Mouse (Mus musculus) left cerebral cortex, adult 6 months (tissue): Measurements from ENCODE around the gene Aldh16a1. TPM values are rescaled to one million over a fixed set of nuclear protein-coding genes. Genes with fewer than 3 reads are reported as not detected.

Experiments
- long read RNA-seq, 2 experiments: library from polyadenylated mRNA; unstranded; transcript quantifications; one replicate each; pipeline ENCODE4 v2.0.0; 2019 to 2020
- polyA plus RNA-seq: library from polyadenylated mRNA; unstranded; fragments of <200 nt; fragmentation: Nextera tagmentation; gene quantifications from 2 replicates; pipeline ENCODE4 v1.2.3, GENCODE M21; 2021

The Aldh16a1 gene
- polyA plus RNA-seq = 4.8 TPM in 2 replicates
- long read RNA-seq, experiment 1, transcript Aldh16a1-206 (17 exons, 3,537 nt) = major isoform, 18 of 30 reads
- long read RNA-seq, experiment 1, partial matches to known transcripts = 1 of 30 reads
- long read RNA-seq, experiment 1, other reads (novel, unspliced or antisense) = 11 of 30 reads
- long read RNA-seq, experiment 2, partial matches to known transcripts = 2 of 4 reads
- long read RNA-seq, experiment 2, other reads (novel, unspliced or antisense) = 0 of 4 reads

DNA sequence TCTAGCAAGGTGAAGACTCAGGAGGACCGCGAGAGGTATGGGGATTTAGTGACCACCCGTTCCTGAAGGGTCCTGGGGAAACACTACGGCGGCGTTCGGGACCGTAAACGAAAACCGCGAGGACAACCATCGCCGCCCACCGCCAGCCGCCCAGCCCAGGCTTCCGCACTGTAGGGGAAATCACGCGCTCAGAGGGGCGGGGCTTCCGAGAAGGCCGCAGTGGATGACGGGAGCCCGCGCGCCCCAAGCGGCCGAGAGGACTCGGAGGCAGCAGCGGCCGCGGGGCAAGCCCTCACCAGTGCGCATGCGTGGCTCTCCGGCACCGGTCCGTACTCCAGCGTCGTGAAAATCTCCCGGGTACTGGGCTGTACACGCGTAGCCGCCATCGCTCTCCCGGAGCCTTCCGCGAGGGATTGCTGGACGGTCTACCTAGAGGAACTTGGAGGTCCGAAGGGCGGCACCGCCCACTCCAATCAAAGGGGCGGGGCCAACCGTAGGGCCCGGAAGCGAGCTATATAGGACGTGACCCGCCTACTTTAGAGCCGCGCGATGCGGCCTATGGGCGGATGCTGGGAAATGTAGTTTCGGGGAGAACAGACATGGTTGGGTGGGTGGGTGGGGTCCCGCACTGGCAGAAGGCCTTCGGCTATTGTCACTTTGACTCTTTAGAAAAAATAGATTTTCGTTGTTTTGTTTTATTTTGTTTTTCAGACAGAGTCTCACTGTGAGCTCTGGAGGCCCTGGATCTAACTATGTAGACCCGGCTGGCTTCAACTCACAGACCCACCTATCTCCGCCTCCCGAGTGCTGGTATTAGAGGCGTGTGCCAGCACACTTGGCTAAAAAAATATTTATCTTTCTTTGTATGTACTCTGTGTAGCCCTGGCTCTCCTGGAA is at the start of gene Aldh16a1, which contains the start of gene Pih1d1:
TSS of gene Aldh16a1 (minus strand) at position 489 of the 897 bp plus-strand sequence.
TSS of gene Pih1d1 (plus strand) at position 208 of the 897 bp plus-strand sequence.

GRCm38 (mm10) chr7:45180896-45181477 is 26.6 kb upstream of the Aldh16a1 start, which contains the start of gene Pth2:
TSS of gene Pth2 (plus strand) at chr7:45180995.

DNA sequence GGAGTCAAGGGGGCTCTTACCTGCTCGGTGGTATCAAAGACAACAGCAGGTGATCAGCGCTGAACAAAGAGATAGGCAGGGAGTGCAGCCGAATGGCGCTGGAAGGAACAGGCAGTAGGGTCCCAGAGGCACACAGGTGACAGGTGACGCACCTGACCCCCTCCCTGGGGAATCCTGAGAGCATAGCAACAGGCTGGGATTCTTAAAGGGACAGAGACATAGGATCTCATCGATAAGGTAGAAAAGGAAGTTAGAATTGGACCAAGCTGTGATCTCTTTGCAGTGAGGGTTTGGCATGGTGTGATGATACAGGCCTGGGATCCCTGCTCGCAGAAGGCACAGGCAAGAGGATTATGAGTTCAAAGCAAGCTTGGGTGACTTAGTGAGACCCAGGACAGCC is 25.1 kb upstream of the Aldh16a1 start, which contains the start of gene Gfy:
TSS of gene Gfy (minus strand) at position 101 of the 400 bp plus-strand sequence.

GRCm38 (mm10) chr7:45163735-45164490 is 9.5 kb upstream of the Aldh16a1 start, which contains the start of gene Slc17a7:
TSS of gene Slc17a7 (plus strand) at chr7:45163949.

DNA sequence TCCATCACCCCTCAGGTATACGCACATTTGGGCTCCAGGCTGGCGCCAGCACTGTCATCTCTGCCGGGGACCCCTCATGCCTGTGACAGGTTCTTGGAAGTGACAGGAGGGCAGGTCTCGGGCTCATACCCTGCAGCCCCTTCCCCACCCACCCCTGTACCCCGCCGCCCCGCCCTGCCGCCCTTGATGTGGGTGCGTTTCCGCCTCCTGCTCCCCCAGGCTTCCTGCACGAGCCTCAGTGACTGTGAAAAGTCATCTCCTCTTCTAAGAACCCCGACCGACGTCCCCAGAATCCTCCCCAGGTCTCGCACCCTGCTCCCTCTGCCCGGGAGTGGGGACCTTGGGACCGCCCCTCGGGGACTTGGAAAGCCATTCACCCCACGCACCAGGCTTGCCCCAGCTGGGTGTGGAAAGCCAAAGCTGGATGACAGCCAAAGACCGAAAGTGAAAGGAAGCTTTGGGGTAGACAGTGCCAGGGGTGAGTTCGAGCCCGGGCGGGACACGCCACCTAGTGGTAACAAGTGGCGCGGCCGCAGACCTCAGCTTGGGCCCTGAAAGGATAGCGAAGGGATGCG is 18.3 kb downstream of the Aldh16a1 start, which contains the start of the genes Gm45713 and Flt3l:
TSS of gene Gm45713 (minus strand) at position 239 of the 575 bp plus-strand sequence.
TSS of gene Flt3l (minus strand) at position 440 of the 575 bp plus-strand sequence.

DNA sequence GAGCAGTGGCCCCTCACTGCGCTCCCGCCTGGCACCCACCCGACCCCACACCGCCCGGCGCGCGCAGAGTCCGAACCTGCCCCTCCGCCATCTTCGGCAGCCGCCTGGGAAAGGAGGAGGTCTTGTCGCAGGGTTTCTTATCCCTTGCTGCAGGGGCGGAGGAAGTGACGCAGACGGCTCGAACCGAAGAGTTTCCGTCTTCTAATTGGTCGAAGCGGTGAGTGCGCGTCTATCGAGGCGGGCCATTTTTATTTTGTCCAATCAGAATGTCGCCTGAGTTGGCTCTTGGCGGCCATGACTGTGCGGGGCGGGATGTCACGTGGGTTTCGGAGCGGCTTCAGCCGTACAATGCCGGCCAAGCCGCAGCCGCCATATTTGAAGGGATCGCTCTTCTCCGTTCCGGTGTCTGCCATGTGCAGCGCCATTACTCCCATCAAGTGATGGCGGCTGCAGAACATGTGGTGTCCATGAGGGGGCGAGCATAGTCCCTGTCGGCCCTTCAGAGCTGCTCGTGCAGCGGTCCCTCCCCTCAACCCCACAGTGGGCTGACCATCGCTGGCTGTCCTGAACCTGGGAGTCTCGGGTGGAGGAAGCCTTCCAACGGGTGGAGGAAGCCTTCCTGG is 25.6 kb downstream of the Aldh16a1 start, which contains the start of gene Rpl13a:
TSS of gene Rpl13a (minus strand) at position 138 of the 623 bp plus-strand sequence.

DNA sequence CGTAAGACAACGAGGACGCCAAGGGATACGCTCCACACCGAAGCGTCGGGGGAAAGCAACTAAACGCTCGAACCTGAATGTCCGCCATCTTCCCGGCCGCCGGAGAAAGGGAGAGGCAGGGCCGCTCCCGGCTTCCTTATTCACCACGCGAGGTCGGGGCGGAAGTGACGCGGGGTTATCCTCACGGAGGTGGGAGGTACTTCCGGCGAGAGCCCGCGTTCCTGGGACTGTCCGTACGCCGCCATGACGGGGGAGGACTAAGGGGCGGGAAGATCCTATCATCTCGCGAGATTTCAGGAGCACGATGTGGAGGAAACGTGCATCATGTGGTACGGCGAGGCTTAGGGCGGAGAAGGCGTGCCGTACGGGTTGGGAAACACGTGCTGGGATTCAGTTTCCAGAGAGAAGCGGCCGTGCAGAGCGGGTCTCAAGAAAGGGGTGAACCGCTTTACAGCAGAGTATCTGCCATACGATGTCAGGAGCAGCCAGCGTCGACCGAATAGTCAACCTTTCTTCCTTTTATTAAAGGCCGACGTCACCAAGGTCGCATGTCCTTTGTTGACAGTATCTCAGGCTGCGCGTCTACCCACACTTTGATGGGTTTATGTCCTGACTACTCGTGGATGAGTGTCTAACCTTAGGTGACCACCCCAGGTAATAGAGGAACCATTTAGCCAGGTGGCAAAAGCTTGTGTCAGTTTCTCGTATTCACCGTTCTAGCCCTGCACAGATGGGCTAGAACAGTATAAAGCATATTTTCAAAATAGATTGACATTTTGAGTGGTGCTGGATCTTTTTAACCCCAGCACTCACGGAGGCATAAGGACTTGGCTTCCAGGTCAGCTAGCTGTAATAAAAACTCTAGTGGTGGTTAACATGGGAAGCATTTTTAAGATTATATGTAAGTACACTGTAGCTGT is 29.9 kb downstream of the Aldh16a1 start, which contains the start of gene Rps11:
TSS of gene Rps11 (minus strand) at position 216 of the 920 bp plus-strand sequence.

GRCm38 (mm10) chr7:45103652-45104180 is 50.7 kb downstream of the Aldh16a1 start, which contains the start of gene Fcgrt:
TSS of gene Fcgrt (minus strand) at chr7:45103851.

GRCm38 (mm10) chr7:45092048-45092447 is 62.3 kb downstream of the Aldh16a1 start, which contains the start of gene Rcn3:
TSS of gene Rcn3 (minus strand) at chr7:45092221.

Other genes starting within 250 kb of the Aldh16a1 start
- 27.8 and 116 TPM in 2 replicates for gene Ap2a1, start 225.1 kb downstream of the Aldh16a1 start, polyA plus RNA-seq
- gene Tsks, start 211.4 kb downstream of the Aldh16a1 start, polyA plus RNA-seq = 0.91 and 0.97 TPM in 2 replicates
- gene Cpt1c, start 179.7 kb downstream of the Aldh16a1 start, polyA plus RNA-seq = 48.7 and 54.3 TPM in 2 replicates
- gene Prmt1, start 168.0 kb downstream of the Aldh16a1 start, polyA plus RNA-seq = 9.6 and 17.5 TPM in 2 replicates
- gene Irf3, start 156.9 kb downstream of the Aldh16a1 start, polyA plus RNA-seq = 11.6 and 14.6 TPM in 2 replicates
- gene Bcl2l12, start 155.9 kb downstream of the Aldh16a1 start, polyA plus RNA-seq = 2.0 and 2.6 TPM in 2 replicates
- 61.4 and 61.9 TPM in 2 replicates for gene Scaf1, start 138.2 kb downstream of the Aldh16a1 start, polyA plus RNA-seq
- gene Rras, start 136.6 kb downstream of the Aldh16a1 start, polyA plus RNA-seq = 5.0 and 5.8 TPM in 2 replicates
- gene Prr12, start 101.7 kb downstream of the Aldh16a1 start, polyA plus RNA-seq = 3.6 and 6.1 TPM in 2 replicates
- 36.5 and 47.8 TPM in 2 replicates for gene Nosip, start 92.2 kb downstream of the Aldh16a1 start, polyA plus RNA-seq
- 11.7 and 12.1 TPM in 2 replicates for gene Prrg2, start 91.9 kb downstream of the Aldh16a1 start, polyA plus RNA-seq
- 9.5 and 14.4 TPM in 2 replicates for gene Rcn3, start 62.4 kb downstream of the Aldh16a1 start, polyA plus RNA-seq
- gene Fcgrt, start 50.7 kb downstream of the Aldh16a1 start, polyA plus RNA-seq = 26.0 and 28.5 TPM in 2 replicates
- gene Rps11, start 30.1 kb downstream of the Aldh16a1 start, polyA plus RNA-seq = 1,227 and 1,374 TPM in 2 replicates
- gene Rpl13a, start 25.8 kb downstream of the Aldh16a1 start, polyA plus RNA-seq = 2,046 and 2,172 TPM in 2 replicates
- gene Gm45713, start 18.4 kb downstream of the Aldh16a1 start, polyA plus RNA-seq = 0.14 TPM in 1 of 2 replicates, not detected in the other
- gene Flt3l, start 18.2 kb downstream of the Aldh16a1 start, polyA plus RNA-seq = 0.70 and 0.99 TPM in 2 replicates
- 37.8 and 48.3 TPM in 2 replicates for gene Pih1d1, start 281 bp downstream of the Aldh16a1 start, polyA plus RNA-seq
- gene Slc17a7, start 9.4 kb upstream of the Aldh16a1 start, polyA plus RNA-seq = 45.6 and 104 TPM in 2 replicates
- 0.05 TPM in 1 of 2 replicates, not detected in the other for gene Gfy, start 25.0 kb upstream of the Aldh16a1 start, polyA plus RNA-seq
- gene Pth2, start 26.4 kb upstream of the Aldh16a1 start, polyA plus RNA-seq = not detected in 2 replicates
- gene Ccdc155, start 50.3 kb upstream of the Aldh16a1 start, polyA plus RNA-seq = 3.6 and 4.4 TPM in 2 replicates
- 41.8 and 55.2 TPM in 2 replicates for gene Dkkl1, start 57.6 kb upstream of the Aldh16a1 start, polyA plus RNA-seq
- 0.40 and 2.1 TPM in 2 replicates for gene Tead2, start 61.2 kb upstream of the Aldh16a1 start, polyA plus RNA-seq
- 9.9 and 10.6 TPM in 2 replicates for gene Cd37, start 84.5 kb upstream of the Aldh16a1 start, polyA plus RNA-seq
- 1.1 and 1.6 TPM in 2 replicates for gene Slc6a16, start 86.5 kb upstream of the Aldh16a1 start, polyA plus RNA-seq
- gene Slc6a21, start 122.9 kb upstream of the Aldh16a1 start, polyA plus RNA-seq = not detected in 2 replicates
- gene Trpm4, start 179.2 kb upstream of the Aldh16a1 start, polyA plus RNA-seq = 9.2 and 15.2 TPM in 2 replicates
- 0.05 and 0.11 TPM in 2 replicates for gene Hrc, start 180.7 kb upstream of the Aldh16a1 start, polyA plus RNA-seq
- 11.0 and 32.9 TPM in 2 replicates for gene Ppfia3, start 212.4 kb upstream of the Aldh16a1 start, polyA plus RNA-seq
- gene Lin7b, start 216.0 kb upstream of the Aldh16a1 start, polyA plus RNA-seq = 270 and 272 TPM in 2 replicates
- 34.4 and 37.7 TPM in 2 replicates for gene Snrnp70, start 241.2 kb upstream of the Aldh16a1 start, polyA plus RNA-seq